Mouse (Mus musculus) left cerebral cortex, postnatal 4 days (tissue): ENCODE data around the gene Higd1c. TPM values are rescaled to one million over a fixed set of nuclear protein-coding genes. Genes with fewer than 3 reads are reported as not detected.

Experiments
- DNase-seq: peaks from one replicate; pipeline ENCODE4 v3.0.0-alpha.2; 2022
- intact Hi-C: fragments of 180-260 bp; cut with DNase I; formaldehyde crosslinking; loops from one replicate; pipeline ENCODE4 v1.15.1; 2025
- total RNA-seq, 2 experiments: library from RNA; stranded (reverse); gene quantifications; 2 replicates each; pipeline ENCODE4 v1.2.3; 2021

Gene Higd1c
- total RNA-seq, 2 experiments from 2014 or later, result not detected

DNA sequence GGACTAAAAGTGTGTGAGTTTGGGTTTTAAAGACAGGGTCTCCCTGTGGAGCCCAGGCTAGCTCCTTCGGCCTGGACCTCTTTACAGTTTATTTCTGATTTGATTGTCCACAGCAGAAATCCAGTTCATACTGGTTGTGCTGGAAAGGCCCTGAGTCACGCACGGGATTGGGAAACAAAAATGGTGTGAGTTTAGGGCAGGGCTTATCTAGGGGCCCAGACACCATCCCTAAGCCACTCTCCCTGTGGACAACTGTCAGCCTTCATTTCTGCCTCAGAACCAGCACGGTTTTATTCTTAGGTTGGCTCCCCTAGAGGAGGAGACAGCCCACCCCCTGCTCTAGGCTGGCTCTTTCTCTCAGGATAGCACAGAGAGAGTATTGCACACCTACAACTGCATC lies 68.9 kb downstream of the Higd1c start:
- no peak for DNase-seq
- intact Hi-C loops, result no loop called here

Other genes with a start within 250 kb of the Higd1c start
- gene Atf1, start 136.7 kb upstream of the Higd1c start, total RNA-seq, result 10 to 100 TPM; 17.1 to 23.4 TPM
- gene Tmprss12, start 83.7 kb upstream of the Higd1c start, total RNA-seq, result not detected
- 1 to 10 TPM; 6.0 to 6.5 TPM for gene Mettl7a1, start 60.4 kb upstream of the Higd1c start, total RNA-seq
- gene Mettl7a3, start 29.6 kb upstream of the Higd1c start, total RNA-seq, result under 1 TPM in 1 of 2 experiments, not detected in 1; 0.34 TPM
- gene Methig1, start 11.4 kb upstream of the Higd1c start, total RNA-seq, result not detected
- under 1 TPM; 0.24 to 0.38 TPM for gene Mettl7a2, start 11.3 kb upstream of the Higd1c start, total RNA-seq
- not detected for gene Gm5475, start 57.6 kb downstream of the Higd1c start, total RNA-seq
- 10 to 100 TPM; 55.9 to 61.2 TPM for gene Slc11a2, start 60.5 kb downstream of the Higd1c start, total RNA-seq
- gene Letmd1, start 104.5 kb downstream of the Higd1c start, total RNA-seq, result 10 to 100 TPM; 65.8 to 70.5 TPM
- gene Csrnp2, start 130.9 kb downstream of the Higd1c start, total RNA-seq, result 10 to 100 TPM; 53.1 to 54.0 TPM
- 10 to 100 TPM; 33.0 to 36.5 TPM for gene Tfcp2, start 187.5 kb downstream of the Higd1c start, total RNA-seq
- 100 to 1,000 TPM; 123 to 125 TPM for gene Pou6f1, start 235.4 kb downstream of the Higd1c start, total RNA-seq